Mouse (Mus musculus): ENCODE measurements around the gene Zfand2b. TPM values are rescaled to one million over a fixed set of nuclear protein-coding genes. Genes with fewer than 3 reads are reported as not detected.

Gene Zfand2b
- total RNA-seq, 2 experiments from 2014 or later = 16.3 to 16.7 TPM

- DNase-seq = peak; percentile 92 to 94
- intact Hi-C loops (cut with DNase I) = no loop called here
Observed at GRCm38 (mm10) chr1:75210136-75211087, 42.0 kb downstream of the Zfand2b start, which contains the start of the genes Glb1l and Stk16. TSS of gene Glb1l (minus strand) at chr1:75210813. TSS of gene Stk16 (plus strand) at chr1:75210838.

GRCm38 (mm10) chr1:75211141-75211708 is 42.8 kb downstream of the Zfand2b start:
- no peak for DNase-seq
- intact Hi-C loops (cut with DNase I) = no loop called here

GRCm38 (mm10) chr1:75212542-75212941 is 44.1 kb downstream of the Zfand2b start:
- DNase-seq = no peak
- intact Hi-C loops (cut with DNase I) = no loop called here

- intact Hi-C loops (cut with DNase I) = no loop called here
- no peak for DNase-seq
Observed at GRCm38 (mm10) chr1:75213096-75213495, 44.6 kb downstream of the Zfand2b start.

GRCm38 (mm10) chr1:75214442-75214841 is 46.0 kb downstream of the Zfand2b start:
- intact Hi-C loops (cut with DNase I) = no loop called here
- no peak for DNase-seq

- intact Hi-C loops (cut with DNase I) = no loop called here
- DNase-seq = no peak
Observed at GRCm38 (mm10) chr1:75214886-75215285, 46.4 kb downstream of the Zfand2b start.

- intact Hi-C loops (cut with DNase I) = no loop called here
- DNase-seq = peak in 1 of 2 experiments; percentile 53
Observed at GRCm38 (mm10) chr1:75215785-75216184, 47.3 kb downstream of the Zfand2b start.

GRCm38 (mm10) chr1:75216797-75217585 is 48.5 kb downstream of the Zfand2b start:
- peak in 1 of 2 experiments; percentile 50 for DNase-seq
- intact Hi-C loops (cut with DNase I) = no loop called here

GRCm38 (mm10) chr1:75217893-75218226 is 49.4 kb downstream of the Zfand2b start:
- DNase-seq = no peak
- intact Hi-C loops (cut with DNase I) = no loop called here

- intact Hi-C loops (cut with DNase I) = no loop called here
- peak; percentile 73 to 75 for DNase-seq
Observed at GRCm38 (mm10) chr1:75218227-75219001, 50.0 kb downstream of the Zfand2b start.

GRCm38 (mm10) chr1:75219078-75219477 is 50.6 kb downstream of the Zfand2b start:
- peak; percentile 78 to 86 for DNase-seq
- intact Hi-C loops (cut with DNase I) = no loop called here

- DNase-seq = no peak
Observed at GRCm38 (mm10) chr1:75219531-75219930, 51.1 kb downstream of the Zfand2b start, which contains the start of gene Tuba4a. TSS of gene Tuba4a (minus strand) at chr1:75219865.

More at GRCm38 (mm10) chr1:75219531-75219930, 51.1 kb downstream of the Zfand2b start, which contains the start of gene Tuba4a:
- intact Hi-C loops (cut with DNase I) = no loop called here

Small RNA genes within 50 kb of the gene (microRNA-seq; reads per million reads assigned to microRNA genes)
- 0 reads per million in 2 experiments for gene Gm27943

Other genes starting within 250 kb of the Zfand2b start
- not detected for gene Cfap65, start 233.0 kb upstream of the Zfand2b start, total RNA-seq (2021)
- under 1 TPM; 0.12 to 0.20 TPM for gene Ihh, start 217.0 kb upstream of the Zfand2b start, total RNA-seq (2021)
- 1 to 10 TPM; 5.3 to 5.4 TPM for gene Nhej1, start 43.4 kb upstream of the Zfand2b start, total RNA-seq (2021)
- gene Slc23a3, start 34.8 kb upstream of the Zfand2b start, total RNA-seq (2021) = not detected
- 10 to 100 TPM; 12.4 to 12.7 TPM for gene Cnppd1, start 25.9 kb upstream of the Zfand2b start, total RNA-seq (2021)
- 1 to 10 TPM; 6.5 to 8.0 TPM for gene Retreg2, start 25.9 kb upstream of the Zfand2b start, total RNA-seq (2021)
- 10 to 100 TPM; 21.4 to 21.6 TPM for gene Abcb6, start 11.7 kb downstream of the Zfand2b start, total RNA-seq (2021)
- gene Ankzf1, start 23.5 kb downstream of the Zfand2b start, total RNA-seq (2021) = 1 to 10 TPM; 3.8 to 4.7 TPM
- gene Atg9a, start 23.6 kb downstream of the Zfand2b start, total RNA-seq (2021) = 100 to 1,000 TPM in 1 of 2 experiments, 10 to 100 TPM in 1; 96.6 to 103 TPM
- 1 to 10 TPM; 2.3 to 3.0 TPM for gene Glb1l, start 42.2 kb downstream of the Zfand2b start, total RNA-seq (2021)
- 10 to 100 TPM; 19.4 to 23.1 TPM for gene Stk16, start 42.2 kb downstream of the Zfand2b start, total RNA-seq (2021)
- gene Tuba4a, start 51.2 kb downstream of the Zfand2b start, total RNA-seq (2021) = 100 to 1,000 TPM; 921 to 954 TPM
- not detected for gene A630095N17Rik, start 63.5 kb downstream of the Zfand2b start, total RNA-seq (2021)
- 10 to 100 TPM; 63.1 to 67.1 TPM for gene Dnajb2, start 67.8 kb downstream of the Zfand2b start, total RNA-seq (2021)
- gene Ptprn, start 95.9 kb downstream of the Zfand2b start, total RNA-seq (2021) = under 1 TPM in 1 of 2 experiments, not detected in 1; 0.10 TPM
- not detected for gene Resp18, start 109.8 kb downstream of the Zfand2b start, total RNA-seq (2021)
- 10 to 100 TPM; 46.4 to 48.3 TPM for gene Dnpep, start 149.3 kb downstream of the Zfand2b start, total RNA-seq (2021)
- gene Des, start 191.7 kb downstream of the Zfand2b start, total RNA-seq (2021) = 1,000 to 10,000 TPM; 1,843 to 1,948 TPM
- 100 to 1,000 TPM; 229 to 230 TPM for gene Speg, start 206.7 kb downstream of the Zfand2b start, total RNA-seq (2021)

Data from gastrocnemius, postnatal 36 days (tissue).